Mouse (Mus musculus): ENCODE data around the gene Olfr1477. TPM values are rescaled to one million over a fixed set of nuclear protein-coding genes. Genes with fewer than 3 reads are reported as not detected.
"Not testable (repeated sequence)": the region's sequence is repeated elsewhere in the genome, so short reads cannot be mapped to it uniquely, and the experiment has no call there.

Gene Olfr1477
- total RNA-seq (2021): not detected

GRCm38 (mm10) chr19:13500246-13500645 is at the start of gene Olfr1477:
TSS of gene Olfr1477 (plus strand) at chr19:13500546.
- intact Hi-C loops (cut with DNase I): no loop called here
- no peak for DNase-seq (ENCODE audit: low spot score)

DNA sequence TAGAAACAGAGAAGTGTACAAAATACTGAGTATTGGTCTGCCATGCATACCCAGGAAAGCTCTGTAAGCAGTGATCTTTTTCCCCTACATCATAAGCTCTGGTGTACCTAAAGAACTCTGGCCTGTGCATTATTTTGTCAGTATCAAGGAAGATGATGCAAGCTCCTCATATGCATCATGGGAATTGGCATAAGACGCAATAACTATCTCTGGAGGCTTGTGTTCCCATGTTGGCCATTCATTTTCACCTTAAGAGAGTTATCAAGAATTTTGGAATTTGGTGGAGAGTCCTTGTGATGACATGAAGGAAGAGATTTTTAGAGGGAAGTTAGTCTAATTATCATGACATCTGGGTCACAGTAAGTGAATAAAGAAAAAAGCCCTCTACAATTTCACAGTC is 44.4 kb upstream of the Olfr1477 start, which contains the start of gene Olfr1472:
Gene Olfr1472, minus strand, starts transcription at position 101 of the 400 bp plus-strand sequence.
- DNase-seq (ENCODE audit: low spot score): no peak
- intact Hi-C loops (cut with DNase I): no loop called here

DNA sequence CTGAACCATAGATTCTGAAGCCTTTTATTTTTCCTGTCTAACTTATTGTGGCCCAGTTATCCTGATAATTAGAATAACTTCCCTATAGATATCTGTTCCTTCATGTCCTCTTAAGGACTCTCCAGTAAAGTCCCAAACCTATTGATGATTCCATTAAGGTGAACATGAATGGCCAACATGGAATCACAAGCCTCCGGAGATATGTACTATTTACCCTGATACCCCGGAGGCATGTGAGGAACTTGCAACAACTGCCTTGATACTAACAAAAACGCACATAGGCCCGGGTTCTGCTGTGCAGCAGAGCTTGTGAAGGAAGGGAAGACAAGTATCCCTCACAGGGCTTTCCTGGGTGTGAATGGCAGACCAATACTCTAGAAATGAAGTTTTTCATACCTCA is 31.1 kb upstream of the Olfr1477 start, which contains the start of gene Olfr1474:
Gene Olfr1474, plus strand, starts transcription at position 301 of the 400 bp plus-strand sequence.
- DNase-seq (ENCODE audit: low spot score); intact Hi-C loops (cut with DNase I): not testable (repeated sequence)

DNA sequence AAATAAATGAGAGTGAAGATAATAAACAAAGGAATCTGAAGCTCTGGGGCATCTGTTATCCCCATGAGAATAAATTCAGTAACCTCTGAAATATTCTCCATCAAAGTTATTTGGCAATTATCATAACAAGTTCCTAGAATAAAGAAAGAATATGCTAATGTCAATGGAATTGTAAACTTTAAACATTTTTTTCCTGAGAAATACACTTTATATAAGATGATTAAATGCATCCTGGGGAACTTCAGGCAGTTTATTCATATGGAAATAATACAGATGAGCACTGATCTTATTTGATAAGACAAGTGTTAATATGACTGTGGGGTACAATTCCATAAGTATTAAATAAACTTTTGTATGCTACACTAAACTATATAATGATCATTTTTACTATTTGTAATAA is 20.2 kb upstream of the Olfr1477 start, which contains the start of gene Olfr1475:
Gene Olfr1475, minus strand, starts transcription at position 101 of the 400 bp plus-strand sequence.
- intact Hi-C loops (cut with DNase I): no loop called here

GRCm38 (mm10) chr19:13527613-13528012 is 27.3 kb downstream of the Olfr1477 start, which contains the start of gene Olfr1480:
TSS of gene Olfr1480 (plus strand) at chr19:13527913.
- intact Hi-C loops (cut with DNase I): no loop called here

More for the DNA sequence above, 20.2 kb upstream of the Olfr1477 start, which contains the start of gene Olfr1475:
- no peak for DNase-seq (ENCODE audit: low spot score)

More at GRCm38 (mm10) chr19:13527613-13528012, 27.3 kb downstream of the Olfr1477 start, which contains the start of gene Olfr1480:
- DNase-seq (ENCODE audit: low spot score): no peak

Other genes with a start within 250 kb of the Olfr1477 start
- gene Olfr1465, start 185.0 kb upstream of the Olfr1477 start, total RNA-seq (2021): not detected
- not detected for gene Olfr1466, start 161.7 kb upstream of the Olfr1477 start, total RNA-seq (2021)
- not detected for gene Olfr1467, start 138.3 kb upstream of the Olfr1477 start, total RNA-seq (2021)
- not detected for gene Olfr1469, start 92.7 kb upstream of the Olfr1477 start, total RNA-seq (2021)
- not detected for gene Olfr1471, start 57.1 kb upstream of the Olfr1477 start, total RNA-seq (2021)
- gene Olfr1472, start 44.5 kb upstream of the Olfr1477 start, total RNA-seq (2021): not detected
- gene Olfr1474, start 31.0 kb upstream of the Olfr1477 start, total RNA-seq (2021): not detected
- gene Olfr1475, start 20.4 kb upstream of the Olfr1477 start, total RNA-seq (2021): not detected
- not detected for gene Olfr1480, start 27.4 kb downstream of the Olfr1477 start, total RNA-seq (2021)
- not detected for gene Olfr1484, start 83.0 kb downstream of the Olfr1477 start, total RNA-seq (2021)
- gene Olfr1487, start 116.8 kb downstream of the Olfr1477 start, total RNA-seq (2021): not detected
- gene Olfr1489, start 131.1 kb downstream of the Olfr1477 start, total RNA-seq (2021): not detected
- gene Olfr1490, start 150.5 kb downstream of the Olfr1477 start, total RNA-seq (2021): not detected
- gene Olfr1491, start 196.7 kb downstream of the Olfr1477 start, total RNA-seq (2021): not detected
- gene Olfr1493-ps1, start 222.7 kb downstream of the Olfr1477 start, total RNA-seq (2021): not detected
- not detected for gene Olfr1494, start 239.2 kb downstream of the Olfr1477 start, total RNA-seq (2021)